Mouse (Mus musculus) ovary, postnatal 10 days (tissue): ENCODE data around the gene Parp1.

Experiments
- DNase-seq: peaks from one replicate; pipeline ENCODE4 v3.0.0; 2022; ENCODE audit warnings: low spot score

The Parp1 gene

DNA sequence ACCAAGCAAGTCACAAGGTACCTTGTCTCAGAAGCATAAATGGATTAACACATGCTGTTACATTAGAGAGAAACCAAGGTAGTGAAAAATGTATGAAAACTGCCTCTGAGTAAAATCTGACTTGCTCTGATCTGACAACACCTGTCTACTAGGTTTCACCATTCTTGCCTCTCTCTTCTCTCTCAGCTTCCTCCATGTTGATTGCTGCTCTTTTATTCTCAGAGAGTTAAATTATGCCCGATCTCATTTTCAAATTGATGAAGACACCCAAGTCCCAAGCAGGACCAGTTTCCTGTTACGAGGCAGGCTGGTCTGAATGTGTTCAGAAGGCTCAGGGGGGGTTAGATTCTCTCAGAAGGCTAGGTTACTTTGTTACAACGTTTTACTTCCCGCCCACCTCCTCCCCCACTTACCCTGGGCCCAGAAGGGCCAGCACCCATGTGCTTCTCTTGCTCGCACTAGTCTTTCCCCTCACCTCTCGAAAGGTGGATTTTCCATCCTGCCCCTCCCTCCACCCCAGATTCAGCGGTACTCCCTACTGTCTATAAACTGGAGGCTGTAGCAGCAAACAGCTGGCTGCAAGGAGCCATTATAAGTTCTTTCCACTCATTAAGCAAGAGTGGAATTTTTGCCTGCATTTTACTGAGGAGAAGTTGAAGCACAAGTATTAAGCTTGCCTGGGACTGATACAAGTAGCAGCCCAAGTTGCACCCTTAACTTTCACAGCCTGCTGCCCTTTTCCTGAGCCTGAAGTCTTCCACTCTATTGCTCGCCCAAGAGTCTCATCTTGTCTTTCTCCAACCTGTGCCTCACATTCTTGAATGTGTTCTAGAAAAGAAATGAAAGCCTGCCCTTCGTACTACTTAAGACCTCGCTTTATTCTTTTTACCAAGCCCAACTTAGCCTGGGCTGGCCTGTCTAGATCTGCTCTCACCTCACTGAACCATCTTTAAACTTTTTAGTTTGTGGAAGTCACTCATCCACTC, 71.0 kb downstream of the Parp1 start:
- DNase-seq, result no peak

DNA sequence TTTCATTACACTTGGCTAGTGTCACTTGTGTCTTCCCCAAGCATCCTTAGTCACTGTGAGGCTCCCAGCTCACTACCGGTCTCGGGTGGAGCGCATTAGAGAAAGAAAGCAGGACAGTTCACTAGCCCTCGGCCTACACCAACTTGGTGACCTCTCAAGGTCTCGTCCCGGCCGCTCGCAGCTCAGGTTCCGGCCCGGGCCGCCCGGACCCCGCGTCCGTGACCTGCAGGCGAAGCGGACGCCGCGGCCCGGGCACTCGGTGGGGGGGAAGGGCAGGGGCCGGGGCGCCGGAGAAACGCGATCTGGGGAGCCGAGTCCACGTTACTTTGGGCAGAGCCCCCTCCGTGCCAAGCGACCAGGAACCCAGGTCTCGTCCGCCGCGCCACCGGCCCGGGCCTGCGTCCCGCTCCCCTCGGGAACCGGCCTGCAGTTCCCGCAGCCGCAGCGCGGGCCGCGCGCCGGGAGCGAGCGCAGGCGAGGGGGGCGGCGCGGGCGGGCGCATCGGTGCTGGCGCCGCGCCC, 71.9 kb downstream of the Parp1 start:
- peak; percentile 29 for DNase-seq

DNA sequence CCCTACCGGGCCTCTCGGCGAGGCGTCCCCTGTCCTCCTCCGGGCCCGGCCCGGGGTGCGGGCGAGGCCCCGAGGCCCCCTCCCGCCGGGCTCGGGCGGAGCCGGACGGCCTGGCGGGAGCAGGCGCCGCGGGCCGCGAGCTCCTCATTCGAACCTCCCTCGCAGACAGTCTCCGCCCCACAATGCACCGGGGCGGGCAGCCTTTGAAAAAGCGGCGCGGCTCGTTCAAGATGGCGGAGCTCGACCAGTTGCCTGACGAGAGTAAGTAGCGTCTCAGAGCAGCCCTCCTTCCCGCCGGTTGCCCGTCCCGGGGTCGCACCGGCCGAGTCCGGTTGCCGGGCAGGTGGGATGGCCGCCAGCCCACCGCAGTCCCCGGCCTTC, 72.4 kb downstream of the Parp1 start, which contains the start of gene Lin9:
Gene Lin9 (plus strand): TSS at position 14 of the 381 bp plus-strand sequence.
- peak; percentile 95 for DNase-seq

GRCm38 (mm10) chr1:180641518-180642227, 72.9 kb downstream of the Parp1 start:
- peak; percentile 8 for DNase-seq

- no peak for DNase-seq
Measured at GRCm38 (mm10) chr1:180642228-180642564, 73.5 kb downstream of the Parp1 start.
